Mouse (Mus musculus): ENCODE measurements around the gene Nr2f2. TPM values are rescaled to one million over a fixed set of nuclear protein-coding genes. Genes with fewer than 3 reads are reported as not detected.

Gene Nr2f2
- total RNA-seq, 2 experiments from 2014 or later = 15.1 to 21.7 TPM

GRCm38 (mm10) chr7:70351981-70352560, 14.5 kb downstream of the Nr2f2 start:
- no peak for DNase-seq

DNA sequence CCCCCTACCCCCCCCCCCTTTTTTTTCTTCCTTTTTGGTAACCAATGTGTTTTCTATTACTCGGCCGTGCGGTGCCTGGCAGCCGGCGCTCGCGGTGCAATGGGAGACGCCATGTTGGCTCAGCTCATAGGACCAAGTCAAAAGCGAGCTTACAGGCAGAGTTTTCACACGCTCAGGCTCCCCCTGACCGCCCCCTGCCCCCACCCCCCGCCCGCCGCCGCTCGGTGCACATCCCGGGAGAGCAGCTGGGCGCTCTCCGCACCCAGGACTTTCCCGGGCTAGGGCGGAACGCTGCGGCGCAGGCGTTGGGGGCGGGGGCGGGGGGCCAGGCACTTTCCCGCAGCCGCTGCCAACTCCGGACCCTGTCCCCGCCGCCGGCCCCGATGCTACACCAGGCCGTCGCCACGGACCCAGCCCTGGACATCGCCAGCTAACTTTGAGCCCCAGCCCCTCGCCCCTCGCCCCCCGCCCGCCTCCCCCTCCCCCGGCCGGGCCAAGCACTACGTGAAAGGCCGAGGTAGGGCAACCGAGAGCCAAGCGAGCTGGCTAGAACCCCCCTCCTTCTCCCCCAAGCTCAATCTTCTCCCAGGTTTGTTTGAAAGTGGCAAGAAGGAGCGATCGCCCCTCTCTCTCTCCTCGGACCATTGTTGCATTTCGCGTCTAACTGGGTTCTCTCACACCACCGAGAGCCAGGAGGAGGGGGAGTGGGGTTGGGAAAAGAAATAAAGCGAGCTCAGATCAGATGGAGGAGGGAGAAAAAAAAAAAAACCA, 15.6 kb downstream of the Nr2f2 start:
- DNase-seq = no peak

- no peak for DNase-seq
These were observed 16.4 kb downstream of the Nr2f2 start for GRCm38 (mm10) chr7:70349981-70350670.

GRCm38 (mm10) chr7:70348977-70349615, 17.4 kb downstream of the Nr2f2 start:
- DNase-seq = no peak

GRCm38 (mm10) chr7:70348064-70348976, 18.2 kb downstream of the Nr2f2 start:
- no peak for DNase-seq

DNA sequence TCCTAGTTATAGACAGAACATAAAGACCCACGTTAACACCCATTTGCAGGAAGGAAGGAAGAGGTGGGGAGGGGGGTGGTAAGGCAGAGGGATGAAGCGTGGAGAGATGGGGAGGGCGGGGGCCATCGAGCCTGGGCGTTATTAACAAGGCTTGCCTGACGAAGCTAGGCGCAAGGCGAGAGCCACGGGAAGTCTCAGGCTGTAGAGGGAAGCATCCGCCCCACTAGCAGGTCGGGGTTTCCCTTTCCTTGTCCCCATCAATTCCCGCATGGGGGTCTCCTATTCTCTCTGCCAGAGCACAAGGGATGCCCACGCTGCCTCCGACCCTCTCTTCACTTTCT, 18.9 kb downstream of the Nr2f2 start:
- no peak for DNase-seq

- no peak for DNase-seq
These were observed 19.5 kb downstream of the Nr2f2 start for GRCm38 (mm10) chr7:70346951-70347617.

- peak; percentile 79 for DNase-seq
These were observed 20.5 kb downstream of the Nr2f2 start for GRCm38 (mm10) chr7:70346010-70346536.

- no peak for DNase-seq
These were observed 23.1 kb downstream of the Nr2f2 start for GRCm38 (mm10) chr7:70343426-70343825.

- DNase-seq = no peak
These were observed 23.8 kb downstream of the Nr2f2 start for GRCm38 (mm10) chr7:70342771-70343170.

DNA sequence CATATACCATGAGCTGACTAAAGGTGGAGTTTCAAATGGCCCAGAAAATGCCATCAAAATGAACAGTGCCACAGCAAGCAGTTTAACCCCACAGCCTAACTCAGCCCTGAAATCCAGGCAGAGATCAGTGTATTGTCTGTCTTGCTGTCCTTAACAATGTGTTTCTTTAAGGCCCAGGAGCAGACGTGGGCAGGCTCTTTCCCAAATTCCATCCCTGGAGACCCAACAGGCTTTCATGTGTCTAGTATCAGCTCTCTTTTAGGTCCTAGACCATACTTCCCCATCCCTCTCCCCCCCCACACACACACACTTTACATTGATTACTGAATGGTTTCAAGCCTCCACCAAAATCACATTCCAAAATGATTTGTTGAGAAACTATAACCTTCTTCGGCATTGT, 24.5 kb downstream of the Nr2f2 start:
- DNase-seq = no peak

- no peak for DNase-seq
These were observed 26.4 kb downstream of the Nr2f2 start for GRCm38 (mm10) chr7:70339998-70340630.

- no peak for DNase-seq
These were observed 28.3 kb downstream of the Nr2f2 start for GRCm38 (mm10) chr7:70338265-70338640.

DNA sequence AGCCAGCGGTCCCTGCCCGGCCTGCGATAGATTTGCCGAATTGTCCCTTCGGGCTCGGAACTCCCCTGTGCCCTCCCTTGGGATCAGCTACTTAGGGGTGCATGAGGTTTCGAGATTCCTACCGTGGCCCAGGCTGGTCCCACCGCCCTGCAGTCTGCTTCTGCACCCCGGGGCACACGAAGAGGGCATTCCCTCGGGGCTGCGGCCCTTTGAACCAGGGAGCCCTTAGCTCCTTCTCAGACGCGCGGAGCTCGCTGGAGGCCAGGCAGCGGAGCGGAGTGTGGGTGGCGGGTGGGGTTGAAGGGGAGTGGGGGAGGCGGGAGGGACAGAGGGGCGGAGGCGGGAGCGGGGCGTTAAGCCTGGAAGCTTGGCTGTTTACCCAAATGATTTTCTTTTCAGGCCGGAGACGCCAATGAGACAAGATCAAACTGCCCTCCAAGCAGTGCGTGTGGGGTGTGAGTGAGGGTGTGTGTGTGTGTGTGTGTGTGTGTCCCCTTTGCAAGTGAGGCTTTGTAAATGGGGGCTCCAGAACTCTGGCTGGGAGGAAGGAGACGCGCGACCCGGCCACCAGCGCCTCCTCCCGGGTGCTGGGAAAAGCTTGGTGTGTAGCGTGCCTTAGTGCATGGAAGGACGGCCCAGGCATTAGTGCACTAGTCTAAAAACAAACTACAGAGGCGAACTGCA, 28.8 kb downstream of the Nr2f2 start:
- no peak for DNase-seq

DNA sequence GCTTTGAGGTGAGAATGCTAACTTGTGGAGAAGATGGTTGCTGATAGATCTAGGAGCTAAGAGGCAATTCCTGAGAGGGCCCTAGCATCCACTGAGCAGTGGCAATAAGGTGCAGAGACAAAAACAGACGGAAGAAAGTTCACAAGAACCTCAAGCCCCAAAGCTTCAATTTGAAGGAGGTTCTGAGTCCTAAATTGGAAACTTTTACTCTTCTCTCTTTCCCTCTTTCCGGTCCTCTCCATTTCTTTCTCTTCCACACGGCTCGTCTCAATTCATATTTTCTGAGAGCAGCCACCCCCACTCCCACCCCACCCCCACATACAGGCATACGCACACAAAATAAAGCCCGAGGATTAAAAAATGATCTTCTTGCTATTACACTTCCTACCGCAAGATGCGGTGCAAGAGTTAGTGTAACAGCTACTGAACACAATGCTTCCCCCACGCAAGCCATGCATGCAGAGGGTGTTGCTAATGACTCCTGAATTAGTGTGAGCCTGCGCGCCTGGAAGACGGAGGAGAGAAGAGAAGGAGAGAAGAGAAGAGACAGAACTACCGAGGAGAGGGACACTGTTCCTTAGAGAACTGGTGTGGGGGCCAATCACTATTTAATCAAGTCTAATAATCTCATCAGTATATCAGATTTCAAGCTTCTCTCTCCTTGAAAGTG, 29.8 kb downstream of the Nr2f2 start:
- DNase-seq = no peak

GRCm38 (mm10) chr7:70336126-70336525, 30.4 kb downstream of the Nr2f2 start:
- no peak for DNase-seq

- no peak for DNase-seq
These were observed 31.1 kb downstream of the Nr2f2 start for GRCm38 (mm10) chr7:70335411-70335810.

DNA sequence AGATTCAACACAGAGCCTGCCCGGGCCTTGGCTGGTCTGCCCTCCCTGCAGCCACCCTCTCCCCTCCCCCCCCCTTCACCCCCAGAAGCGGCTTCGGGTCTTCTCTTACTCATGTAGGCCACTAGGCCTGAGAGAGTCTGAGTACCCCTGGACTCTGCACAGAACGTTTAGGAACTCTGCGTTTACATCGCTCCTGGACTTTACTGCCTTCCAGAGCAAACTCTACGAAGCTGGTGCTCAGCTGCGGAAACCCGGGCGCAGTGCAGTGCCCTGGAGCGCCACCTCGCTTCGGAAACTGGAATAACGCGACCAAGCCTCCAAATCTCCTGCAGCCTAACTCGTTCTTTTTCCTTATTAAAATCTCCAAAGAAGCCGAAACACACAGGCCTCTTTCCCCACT, 31.7 kb downstream of the Nr2f2 start:
- DNase-seq = peak; percentile 64

- DNase-seq = no peak
These were observed 32.7 kb downstream of the Nr2f2 start for GRCm38 (mm10) chr7:70333851-70334250.
